Mouse (Mus musculus) heart, postnatal 10 days (tissue): ENCODE results near the gene Tle2. TPM values are rescaled to one million over a fixed set of nuclear protein-coding genes. Genes with fewer than 3 reads are reported as not detected.

Experiments used
- DNase-seq, 2 experiments: peaks; one replicate each; pipeline ENCODE4 v3.0.0; 2021
- intact Hi-C: fragments of 180-260 bp; cut with DNase I; formaldehyde crosslinking; loops from one replicate; pipeline ENCODE4 v1.15.1; 2025
- total RNA-seq, 2 experiments: library from RNA; stranded (reverse); gene quantifications; 2 replicates each; pipeline ENCODE4 v1.2.3; 2021

The Tle2 gene
- 10 to 100 TPM in 1 of 2 experiments, 1 to 10 TPM in 1; 8.1 to 11.2 TPM for total RNA-seq

GRCm38 (mm10) chr10:81574081-81575056 is at the start of gene Tle2:
TSS of gene Tle2 (plus strand) at chr10:81574561.
- intact Hi-C loops, result no loop called here
- DNase-seq, result peak; percentile 24 to 35

- DNase-seq, result no peak
- intact Hi-C loops, result no loop called here
These were observed 49.2 kb upstream of the Tle2 start for GRCm38 (mm10) chr10:81525017-81525694.

- peak; percentile 84 to 91 for DNase-seq
- intact Hi-C loops, result loop anchor here (2.0 kb wide), 1 partner anchor 24 kb away; no protein-coding TSS in a partner anchor
These were observed 47.6 kb upstream of the Tle2 start for GRCm38 (mm10) chr10:81526779-81527178.

- intact Hi-C loops, result no loop called here
- no peak for DNase-seq
These were observed 39.5 kb upstream of the Tle2 start for GRCm38 (mm10) chr10:81534826-81535225.

- intact Hi-C loops, result no loop called here
- peak in 1 of 2 experiments; percentile 40 for DNase-seq
These were observed 37.6 kb upstream of the Tle2 start for GRCm38 (mm10) chr10:81536734-81537133.

GRCm38 (mm10) chr10:81537429-81537828 is 36.9 kb upstream of the Tle2 start:
- no peak for DNase-seq
- intact Hi-C loops, result no loop called here

- intact Hi-C loops, result no loop called here
- no peak for DNase-seq
These were observed 35.9 kb upstream of the Tle2 start for GRCm38 (mm10) chr10:81538321-81539048.

GRCm38 (mm10) chr10:81541363-81541762 is 33.0 kb upstream of the Tle2 start:
- intact Hi-C loops, result loop anchor here (5.0 kb wide), 1 partner anchor 154 kb away; the partner anchor contains the start of gene Gm48552

GRCm38 (mm10) chr10:81541803-81542202 is 32.6 kb upstream of the Tle2 start:
- intact Hi-C loops, result loop anchor here (5.0 kb wide), 1 partner anchor 155 kb away; the partner anchor contains the start of gene Gm48552
- DNase-seq, result peak; percentile 75

More at GRCm38 (mm10) chr10:81541363-81541762, 33.0 kb upstream of the Tle2 start:
- DNase-seq, result no peak

- no peak for DNase-seq
- intact Hi-C loops, result loop anchor here (5.0 kb wide), 1 partner anchor 156 kb away; the partner anchor contains the start of gene Gm48552
These were observed 31.5 kb upstream of the Tle2 start for GRCm38 (mm10) chr10:81542727-81543460.

GRCm38 (mm10) chr10:81543633-81544032 is 30.7 kb upstream of the Tle2 start:
- intact Hi-C loops, result loop anchor here (5.0 kb wide), 1 partner anchor 156 kb away; the partner anchor contains the start of gene Gm48552
- no peak for DNase-seq

GRCm38 (mm10) chr10:81544296-81545160 is 29.8 kb upstream of the Tle2 start:
- DNase-seq, result peak in 1 of 2 experiments; percentile 43
- intact Hi-C loops, result loop anchor here (5.0 kb wide), 1 partner anchor 157 kb away; the partner anchor contains the start of gene Gm48552

GRCm38 (mm10) chr10:81545161-81545747 is 29.1 kb upstream of the Tle2 start, which contains the start of gene Gna11:
TSS of gene Gna11 (minus strand) at chr10:81545190.
- intact Hi-C loops, result no loop called here
- DNase-seq, result peak; percentile 100

GRCm38 (mm10) chr10:81546332-81546731 is 28.0 kb upstream of the Tle2 start:
- intact Hi-C loops, result no loop called here
- DNase-seq, result no peak

- no peak for DNase-seq
- intact Hi-C loops, result no loop called here
These were observed 27.4 kb upstream of the Tle2 start for GRCm38 (mm10) chr10:81546788-81547571.

GRCm38 (mm10) chr10:81548944-81549343 is 25.4 kb upstream of the Tle2 start:
- intact Hi-C loops, result no loop called here

GRCm38 (mm10) chr10:81550257-81550656 is 24.1 kb upstream of the Tle2 start:
- peak; percentile 65 to 78 for DNase-seq
- intact Hi-C loops, result loop anchor here (2.0 to 10.0 kb wide), 2 partner anchors 31 to 55 kb away; partner anchors contain the start of genes BC025920 and Tle6

More at GRCm38 (mm10) chr10:81548944-81549343, 25.4 kb upstream of the Tle2 start:
- DNase-seq, result no peak
